In genomic region chrX:94233936-94234531, GRCm38 (mm10) we compare ENCODE assay signal across 1 mouse cellular context.
TF ChIP-seq lines count a peak whose summit lies in the region.

No protein-coding gene starts in this region.

TF ChIP-seq in MEL, 35 proteins besides CTCF, POLR2A, EP300 and RAD21 (continued from another document):
- TF ChIP-seq SMC3 (IDR thresholded peaks at IDR 0.05; ENCODE audit: low read depth, low read length) (no peak), MYB (IDR thresholded peaks at IDR 0.05; ENCODE audit: low read depth, low read length) (no peak), SIN3A (IDR thresholded peaks at IDR 0.05; ENCODE audit: low read length) (no peak; the same call in 1 of the 2 replicates), MAFK (IDR thresholded peaks at IDR 0.05; ENCODE audit: borderline replicate concordance, low read depth, low read length) (no peak), TAL1 (IDR thresholded peaks at IDR 0.05; ENCODE audit: low read length) (no peak), ZC3H11A (IDR thresholded peaks at IDR 0.05; ENCODE audit: low read depth, low read length) (no peak), HCFC1 (IDR thresholded peaks at IDR 0.05; ENCODE audit: low read depth, low read length) (no peak), ZKSCAN1 (IDR thresholded peaks at IDR 0.05; ENCODE audit: low read depth, low read length) (no peak), USF1 (IDR thresholded peaks at IDR 0.05; ENCODE audit: low read depth, low read length) (no peak), MYC (IDR thresholded peaks at IDR 0.05; ENCODE audit: low read depth, low read length) (no peak), POLR2AphosphoS5 (IDR thresholded peaks at IDR 0.05; ENCODE audit: borderline replicate concordance, low read depth, low read length) (no peak), MAX (IDR thresholded peaks at IDR 0.05; ENCODE audit: low read length) (no peak), CHD2 (IDR thresholded peaks at IDR 0.05; ENCODE audit: low read length) (no peak)
